Mouse (Mus musculus): ENCODE measurements around the gene Mxd3. TPM values are rescaled to one million over a fixed set of nuclear protein-coding genes. Genes with fewer than 3 reads are reported as not detected.

The Mxd3 gene
- total and polyA plus RNA-seq, 3 experiments = 3.9 to 9.3 TPM; not detected in 1

- Histone ChIP-seq H3K9me3 (replicated peaks; ENCODE audit: insufficient read depth, low read length) (no peaks in the 10 kb centered on the region), H3K79me2 (ENCODE audit: control insufficient read depth, insufficient read depth, low read length, poor library complexity) (peaks cover 8% of the 10 kb centered on the region), H3K4me1 (ENCODE audit: control insufficient read depth in 1 of 2, insufficient read depth in 2 of 2, low read length in 2 of 2) (peaks cover 3 to 36% of the 10 kb centered on the region in 2 experiments; a peak in 3 of 4 replicates), H3K36me3 (ENCODE audit: control insufficient read depth in 1 of 2, insufficient read depth in 2 of 2, low read length in 2 of 2) (peaks cover 0 to 19% of the 10 kb centered on the region in 2 experiments; a peak in 2 of 4 replicates), H3K4me3 (ENCODE audit: control insufficient read depth in 1 of 2, insufficient read depth in 1 of 2, low read depth in 2 of 2, low read length in 2 of 2) (no peak overlapping the region), H3K27ac (ENCODE audit: control insufficient read depth, low read depth, low read length) (no peak overlapping the region), H3K9ac (ENCODE audit: control insufficient read depth, low read depth, low read length, poor library complexity, severe bottlenecking) (no peak overlapping the region), H3K27me3 (ENCODE audit: control insufficient read depth in 1 of 2, insufficient read depth in 2 of 2, low read length in 2 of 2) (no peaks in the 10 kb centered on the region)
- DNase-seq (ENCODE audit: low read depth, low spot score) = no peak
- TF ChIP-seq ZKSCAN1 (IDR thresholded peaks at IDR 0.05; ENCODE audit: low read depth, low read length) = no peak
- TF ChIP-seq GATA1 (IDR thresholded peaks at IDR 0.05; ENCODE audit: low read depth, low read length) = no peak
- no peak for TF ChIP-seq ZMIZ1 (IDR thresholded peaks at IDR 0.05; ENCODE audit: low read depth, low read length)
- TF ChIP-seq E2F4 (IDR thresholded peaks at IDR 0.05; ENCODE audit: borderline replicate concordance, low read depth, low read length) = no peak
- no peak for TF ChIP-seq MAX (IDR thresholded peaks at IDR 0.05; ENCODE audit: low read length)
These were observed 44.7 kb upstream of the Mxd3 start for GRCm38 (mm10) chr13:55374206-55374924.

GRCm38 (mm10) chr13:55371740-55372139 lies 42.1 kb upstream of the Mxd3 start:
- no peak overlapping the region for H3K9ac ChIP-seq (ENCODE audit: control insufficient read depth, low read depth, low read length, poor library complexity, severe bottlenecking)
- H3K79me2 ChIP-seq (ENCODE audit: control insufficient read depth, insufficient read depth, low read length, poor library complexity) = peaks cover 8% of the 10 kb centered on the region
- peaks cover 0 to 26% of the 10 kb centered on the region in 2 experiments; a peak in 2 of 4 replicates for H3K36me3 ChIP-seq (ENCODE audit: control insufficient read depth in 1 of 2, insufficient read depth in 2 of 2, low read length in 2 of 2)
- H3K4me3 ChIP-seq (ENCODE audit: control insufficient read depth in 1 of 2, insufficient read depth in 1 of 2, low read depth in 2 of 2, low read length in 2 of 2) = no peak overlapping the region
- no peak for DNase-seq (ENCODE audit: low read depth, low spot score)
- H3K27ac ChIP-seq (ENCODE audit: control insufficient read depth, low read depth, low read length) = no peak overlapping the region
- H3K4me1 ChIP-seq (ENCODE audit: control insufficient read depth in 1 of 2, insufficient read depth in 2 of 2, low read length in 2 of 2) = peaks cover 3 to 49% of the 10 kb centered on the region in 2 experiments; a peak in 3 of 4 replicates
- TF ChIP-seq MYB (IDR thresholded peaks at IDR 0.05; ENCODE audit: low read depth, low read length) (no peak), CTCF (IDR thresholded peaks at IDR 0.05 in 2 of 3, conservative IDR thresholded peaks at IDR 0.05 in 1 of 3; ENCODE audit: control insufficient read depth in 1 of 3, insufficient read depth in 1 of 3, low read depth in 2 of 3, low read length in 3 of 3, poor library complexity in 1 of 3, severe bottlenecking in 1 of 3) (no peak)
- no peaks in the 10 kb centered on the region for H3K27me3 ChIP-seq (ENCODE audit: control insufficient read depth in 1 of 2, insufficient read depth in 2 of 2, low read length in 2 of 2)
- no peaks in the 10 kb centered on the region for H3K9me3 ChIP-seq (replicated peaks; ENCODE audit: insufficient read depth, low read length)

- Histone ChIP-seq H3K27me3 (ENCODE audit: control insufficient read depth in 1 of 2, insufficient read depth in 2 of 2, low read length in 2 of 2) (no peaks in the 10 kb centered on the region), H3K4me3 (ENCODE audit: control insufficient read depth in 1 of 2, insufficient read depth in 1 of 2, low read depth in 2 of 2, low read length in 2 of 2) (no peak overlapping the region), H3K79me2 (ENCODE audit: control insufficient read depth, insufficient read depth, low read length, poor library complexity) (peaks cover 8% of the 10 kb centered on the region), H3K9me3 (replicated peaks; ENCODE audit: insufficient read depth, low read length) (no peaks in the 10 kb centered on the region), H3K4me1 (ENCODE audit: control insufficient read depth in 1 of 2, insufficient read depth in 2 of 2, low read length in 2 of 2) (peaks cover 3 to 49% of the 10 kb centered on the region in 2 experiments; a peak in 3 of 4 replicates), H3K27ac (ENCODE audit: control insufficient read depth, low read depth, low read length) (no peak overlapping the region), H3K9ac (ENCODE audit: control insufficient read depth, low read depth, low read length, poor library complexity, severe bottlenecking) (no peak overlapping the region), H3K36me3 (ENCODE audit: control insufficient read depth in 1 of 2, insufficient read depth in 2 of 2, low read length in 2 of 2) (peaks cover 0 to 26% of the 10 kb centered on the region in 2 experiments; a peak in 2 of 4 replicates)
- DNase-seq (ENCODE audit: low read depth, low spot score) = no peak
- TF ChIP-seq ZNF384 (IDR thresholded peaks at IDR 0.05; ENCODE audit: low read depth, low read length) (no peak), SIN3A (IDR thresholded peaks at IDR 0.05; ENCODE audit: low read length) (no peak), SMC3 (IDR thresholded peaks at IDR 0.05; ENCODE audit: low read depth, low read length) (no peak), JUND (IDR thresholded peaks at IDR 0.05; ENCODE audit: low read depth, low read length) (no peak), MYC (IDR thresholded peaks at IDR 0.05; ENCODE audit: low read depth, low read length) (no peak)
These were observed 41.5 kb upstream of the Mxd3 start for GRCm38 (mm10) chr13:55371007-55371681.

Measured in MEL (cell line).